Mouse (Mus musculus): Measurements from ENCODE around the gene Oxsm. TPM values are rescaled to one million over a fixed set of nuclear protein-coding genes. Genes with fewer than 3 reads are reported as not detected.
A peak's percentile ranks its signal among the peaks of the same experiment; 100 is the strongest.

The Oxsm gene
- polyA plus RNA-seq (2015; fragmentation: Nextera tagmentation; extraction: Ambion mirVana): 3.1 and 3.8 TPM in 2 replicates

GRCm38 (mm10) chr14:16249171-16249874 is at the start of gene Oxsm, which contains the start of gene Ngly1:
TSS of gene Oxsm (minus strand) at chr14:16249808.
TSS of gene Ngly1 (plus strand) at chr14:16249280.
- Histone ChIP-seq H3K9me3 (ENCODE audit: low read length) (no peaks in the 10 kb centered on the region), H3K4me2 (replicated peaks; ENCODE audit: low read depth, low read length) (peak within 1 kb of the TSS; percentile 72), H3K27me3 (ENCODE audit: insufficient read depth, low read length) (no peaks in the 10 kb centered on the region), H3K27ac (ENCODE audit: low read length) (no peak within 1 kb of the TSS; the same call in none of the 2 replicates), H3K9ac (replicated peaks; ENCODE audit: low read length) (peak within 1 kb of the TSS; percentile 93), H3K36me3 (ENCODE audit: insufficient read depth, low read length) (no peaks in the 10 kb centered on the region), H3K4me1 (ENCODE audit: insufficient read depth, low read length) (peaks cover 9% of the 10 kb centered on the region), H3K4me3 (ENCODE audit: low read length) (peak within 1 kb of the TSS; percentile 66)
- WGBS: under 1% methylated on average over 61 of the region's 65 CpGs
- peak; percentile 100 for ATAC-seq (ENCODE audit: low FRiP score, low TSS enrichment)

GRCm38 (mm10) chr14:16296816-16297468 is 47.3 kb upstream of the Oxsm start:
- no peak for ATAC-seq (ENCODE audit: low FRiP score, low TSS enrichment)
- Histone ChIP-seq H3K4me1 (ENCODE audit: insufficient read depth, low read length) (no peaks in the 10 kb centered on the region), H3K9me3 (ENCODE audit: low read length) (no peaks in the 10 kb centered on the region), H3K4me2 (replicated peaks; ENCODE audit: low read depth, low read length) (no peak overlapping the region), H3K27ac (ENCODE audit: low read length) (no peak overlapping the region), H3K27me3 (ENCODE audit: insufficient read depth, low read length) (no peaks in the 10 kb centered on the region), H3K36me3 (ENCODE audit: insufficient read depth, low read length) (peaks cover 15% of the 10 kb centered on the region; the same call in 1 of the 2 replicates), H3K4me3 (ENCODE audit: low read length) (no peak overlapping the region), H3K9ac (replicated peaks; ENCODE audit: low read length) (no peak overlapping the region)
- 57% methylated on average over 2 of the region's 2 CpGs for WGBS

DNA sequence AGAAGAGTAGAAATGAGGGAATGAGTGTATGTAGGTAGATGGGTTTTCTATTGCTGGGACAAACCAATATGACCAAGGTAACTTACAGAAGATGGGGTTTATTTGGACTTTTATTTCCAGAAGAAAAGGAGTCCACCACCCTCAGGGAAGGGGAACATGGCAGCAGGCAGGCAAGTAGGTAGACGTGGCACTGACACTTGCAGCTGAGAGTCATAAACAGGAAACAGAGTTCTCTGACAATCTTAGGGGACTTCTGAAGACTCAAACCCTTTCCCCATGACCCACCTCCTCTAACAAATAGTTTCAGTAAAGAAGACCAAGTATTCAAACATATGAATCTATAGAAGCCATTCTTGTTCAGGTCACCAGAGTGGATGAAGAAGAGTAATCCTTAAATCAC is 44.3 kb upstream of the Oxsm start:
- ATAC-seq (ENCODE audit: low FRiP score, low TSS enrichment): no peak
- H3K4me1 ChIP-seq (ENCODE audit: insufficient read depth, low read length): no peaks in the 10 kb centered on the region
- H3K27me3 ChIP-seq (ENCODE audit: insufficient read depth, low read length): no peaks in the 10 kb centered on the region
- no peak overlapping the region for H3K4me3 ChIP-seq (ENCODE audit: low read length)
- H3K36me3 ChIP-seq (ENCODE audit: insufficient read depth, low read length): peaks cover 9% of the 10 kb centered on the region; the same call in 1 of the 2 replicates
- no peaks in the 10 kb centered on the region for H3K9me3 ChIP-seq (ENCODE audit: low read length)
- 72% methylated on average over 1 of the region's 1 CpGs for WGBS
- no peak overlapping the region for H3K4me2 ChIP-seq (replicated peaks; ENCODE audit: low read depth, low read length)
- no peak overlapping the region for H3K9ac ChIP-seq (replicated peaks; ENCODE audit: low read length)
- H3K27ac ChIP-seq (ENCODE audit: low read length): no peak overlapping the region

DNA sequence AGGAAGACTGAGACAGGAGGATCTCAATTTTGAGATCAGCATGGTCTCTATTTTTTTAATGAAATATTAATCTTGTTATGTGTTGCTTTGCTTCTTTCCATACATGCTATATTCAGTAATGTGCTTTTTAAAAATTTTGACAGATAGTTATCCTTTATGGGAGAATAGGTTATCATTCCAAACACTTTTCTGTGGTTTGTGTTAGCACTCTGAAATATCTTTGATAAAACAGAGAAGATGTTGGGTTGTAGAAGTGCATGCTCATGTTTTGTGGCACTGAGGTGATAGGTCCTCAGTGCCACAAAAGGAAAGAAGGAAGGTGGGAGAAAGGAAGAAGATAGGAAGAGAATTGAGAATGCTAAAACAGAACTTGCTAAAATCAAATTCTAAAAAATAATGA is 43.4 kb upstream of the Oxsm start:
- Histone ChIP-seq H3K4me1 (ENCODE audit: insufficient read depth, low read length) (no peaks in the 10 kb centered on the region), H3K4me2 (replicated peaks; ENCODE audit: low read depth, low read length) (no peak overlapping the region), H3K27ac (ENCODE audit: low read length) (no peak overlapping the region), H3K4me3 (ENCODE audit: low read length) (no peak overlapping the region), H3K9ac (replicated peaks; ENCODE audit: low read length) (no peak overlapping the region), H3K36me3 (ENCODE audit: insufficient read depth, low read length) (peaks cover 8% of the 10 kb centered on the region; the same call in 1 of the 2 replicates), H3K27me3 (ENCODE audit: insufficient read depth, low read length) (no peaks in the 10 kb centered on the region), H3K9me3 (ENCODE audit: low read length) (no peaks in the 10 kb centered on the region)
- no peak for ATAC-seq (ENCODE audit: low FRiP score, low TSS enrichment)

DNA sequence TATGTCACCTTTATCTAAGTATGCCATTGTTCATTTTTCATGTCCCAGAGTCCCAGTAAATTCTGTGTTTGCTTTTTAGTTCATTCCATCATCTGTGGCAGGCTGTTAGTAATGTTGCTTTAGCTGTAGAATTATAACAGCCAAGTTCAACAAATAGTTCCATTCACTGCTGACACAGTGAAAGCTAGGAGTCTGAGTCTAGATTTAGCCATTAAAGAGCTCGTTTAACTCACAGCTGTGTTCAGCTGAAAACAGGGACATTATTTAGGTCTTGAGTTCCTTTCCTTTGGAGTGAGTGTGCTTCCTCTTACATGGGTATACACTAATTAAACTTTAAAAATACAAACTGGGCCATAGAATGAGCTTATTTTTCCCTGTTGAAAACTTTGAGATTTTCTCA is 42.8 kb upstream of the Oxsm start:
- no peaks in the 10 kb centered on the region for H3K27me3 ChIP-seq (ENCODE audit: insufficient read depth, low read length)
- no peak overlapping the region for H3K4me3 ChIP-seq (ENCODE audit: low read length)
- H3K4me1 ChIP-seq (ENCODE audit: insufficient read depth, low read length): no peaks in the 10 kb centered on the region
- no peaks in the 10 kb centered on the region for H3K9me3 ChIP-seq (ENCODE audit: low read length)
- H3K9ac ChIP-seq (replicated peaks; ENCODE audit: low read length): no peak overlapping the region
- no peak overlapping the region for H3K4me2 ChIP-seq (replicated peaks; ENCODE audit: low read depth, low read length)
- H3K36me3 ChIP-seq (ENCODE audit: insufficient read depth, low read length): peaks cover 7% of the 10 kb centered on the region; the same call in 1 of the 2 replicates
- H3K27ac ChIP-seq (ENCODE audit: low read length): no peak overlapping the region
- no peak for ATAC-seq (ENCODE audit: low FRiP score, low TSS enrichment)
- 17% methylated on average over 1 of the region's 1 CpGs for WGBS

- Histone ChIP-seq H3K9ac (replicated peaks; ENCODE audit: low read length) (no peak overlapping the region), H3K27me3 (ENCODE audit: insufficient read depth, low read length) (no peaks in the 10 kb centered on the region), H3K9me3 (ENCODE audit: low read length) (no peaks in the 10 kb centered on the region), H3K27ac (ENCODE audit: low read length) (no peak overlapping the region), H3K4me2 (replicated peaks; ENCODE audit: low read depth, low read length) (no peak overlapping the region), H3K4me3 (ENCODE audit: low read length) (no peak overlapping the region), H3K36me3 (ENCODE audit: insufficient read depth, low read length) (peaks cover 4% of the 10 kb centered on the region; the same call in 1 of the 2 replicates), H3K4me1 (ENCODE audit: insufficient read depth, low read length) (no peaks in the 10 kb centered on the region)
- 88% methylated on average over 4 of the region's 4 CpGs for WGBS
- ATAC-seq (ENCODE audit: low FRiP score, low TSS enrichment): no peak
Observed at GRCm38 (mm10) chr14:16283966-16284365, 34.4 kb upstream of the Oxsm start.

GRCm38 (mm10) chr14:16279196-16279595 is 29.6 kb upstream of the Oxsm start:
- no peak overlapping the region for H3K27ac ChIP-seq (ENCODE audit: low read length)
- H3K4me3 ChIP-seq (ENCODE audit: low read length): no peak overlapping the region
- H3K36me3 ChIP-seq (ENCODE audit: insufficient read depth, low read length): peaks cover 4% of the 10 kb centered on the region; the same call in 1 of the 2 replicates
- H3K4me1 ChIP-seq (ENCODE audit: insufficient read depth, low read length): no peaks in the 10 kb centered on the region
- H3K4me2 ChIP-seq (replicated peaks; ENCODE audit: low read depth, low read length): no peak overlapping the region
- H3K27me3 ChIP-seq (ENCODE audit: insufficient read depth, low read length): no peaks in the 10 kb centered on the region
- no peak overlapping the region for H3K9ac ChIP-seq (replicated peaks; ENCODE audit: low read length)
- H3K9me3 ChIP-seq (ENCODE audit: low read length): no peaks in the 10 kb centered on the region
- WGBS: 68% methylated on average over 4 of the region's 4 CpGs
- no peak for ATAC-seq (ENCODE audit: low FRiP score, low TSS enrichment)

- 0 out of 2 replicates have a peak, but pooled peaks have one; percentile 51 for ATAC-seq (ENCODE audit: low FRiP score, low TSS enrichment)
- Histone ChIP-seq H3K4me2 (replicated peaks; ENCODE audit: low read depth, low read length) (no peak overlapping the region), H3K9me3 (ENCODE audit: low read length) (no peaks in the 10 kb centered on the region), H3K27me3 (ENCODE audit: insufficient read depth, low read length) (no peaks in the 10 kb centered on the region), H3K4me1 (ENCODE audit: insufficient read depth, low read length) (peaks cover 3% of the 10 kb centered on the region; the same call in 1 of the 2 replicates), H3K27ac (ENCODE audit: low read length) (no peak overlapping the region), H3K9ac (replicated peaks; ENCODE audit: low read length) (no peak overlapping the region), H3K36me3 (ENCODE audit: insufficient read depth, low read length) (no peaks in the 10 kb centered on the region), H3K4me3 (ENCODE audit: low read length) (no peak overlapping the region)
- 47% methylated on average over 3 of the region's 3 CpGs for WGBS
Observed at GRCm38 (mm10) chr14:16273677-16274076, 24.1 kb upstream of the Oxsm start.

DNA sequence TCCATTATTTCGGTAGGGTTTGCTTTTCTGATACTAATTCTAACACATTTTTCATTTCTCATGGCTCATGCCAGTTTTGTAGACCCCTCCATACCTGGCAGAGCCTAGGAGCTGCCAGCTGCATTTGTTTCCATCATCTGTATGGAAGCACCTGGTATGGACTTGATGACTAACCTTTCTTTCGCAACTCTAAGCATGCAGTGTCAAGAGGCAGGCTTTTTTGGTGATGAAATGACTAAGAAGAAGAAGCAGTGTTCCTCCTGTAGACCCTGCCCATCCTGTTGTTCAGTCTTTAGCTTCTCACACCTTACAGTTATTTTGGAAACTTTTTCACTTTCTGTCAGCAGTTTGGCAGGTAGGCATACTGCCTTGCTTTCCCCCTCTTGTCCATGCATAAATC is 20.2 kb upstream of the Oxsm start:
- WGBS: 94% methylated on average over 2 of the region's 2 CpGs
- ATAC-seq (ENCODE audit: low FRiP score, low TSS enrichment): no peak

GRCm38 (mm10) chr14:16267028-16267427 is 17.4 kb upstream of the Oxsm start:
- Histone ChIP-seq H3K9ac (replicated peaks; ENCODE audit: low read length) (no peak overlapping the region), H3K9me3 (ENCODE audit: low read length) (no peaks in the 10 kb centered on the region), H3K36me3 (ENCODE audit: insufficient read depth, low read length) (0 out of 2 replicates have a peak, but pooled peaks cover 1% of the 10 kb centered on the region), H3K27ac (ENCODE audit: low read length) (no peak overlapping the region), H3K4me2 (replicated peaks; ENCODE audit: low read depth, low read length) (no peak overlapping the region), H3K4me3 (ENCODE audit: low read length) (no peak overlapping the region), H3K4me1 (ENCODE audit: insufficient read depth, low read length) (no peaks in the 10 kb centered on the region), H3K27me3 (ENCODE audit: insufficient read depth, low read length) (no peaks in the 10 kb centered on the region)
- no peak for ATAC-seq (ENCODE audit: low FRiP score, low TSS enrichment)
- 71% methylated on average over 5 of the region's 5 CpGs for WGBS

More for the DNA sequence above, 20.2 kb upstream of the Oxsm start:
- H3K9ac ChIP-seq (replicated peaks; ENCODE audit: low read length): no peak overlapping the region
- no peaks in the 10 kb centered on the region for H3K36me3 ChIP-seq (ENCODE audit: insufficient read depth, low read length)
- H3K4me1 ChIP-seq (ENCODE audit: insufficient read depth, low read length): peaks cover 3% of the 10 kb centered on the region; the same call in 1 of the 2 replicates
- no peak overlapping the region for H3K4me2 ChIP-seq (replicated peaks; ENCODE audit: low read depth, low read length)
- no peak overlapping the region for H3K4me3 ChIP-seq (ENCODE audit: low read length)
- no peak overlapping the region for H3K27ac ChIP-seq (ENCODE audit: low read length)
- H3K9me3 ChIP-seq (ENCODE audit: low read length): no peaks in the 10 kb centered on the region
- H3K27me3 ChIP-seq (ENCODE audit: insufficient read depth, low read length): no peaks in the 10 kb centered on the region
